Mouse (Mus musculus): Measurements from ENCODE around the gene Vmn2r102. TPM values are rescaled to one million over a fixed set of nuclear protein-coding genes. Genes with fewer than 3 reads are reported as not detected.

The Vmn2r102 gene
- polyA plus RNA-seq (2012; fragmentation: generic; extraction: Trizol), result not detected
- long read RNA-seq, experiment 1, result 0 reads
- long read RNA-seq, experiment 2, result 0 reads

- Histone ChIP-seq H3K27me3 (ENCODE audit: control insufficient read depth, insufficient read depth, insufficient read length) (no peaks in the 10 kb centered on the region), H3K4me3 (ENCODE audit: insufficient read depth, poor library complexity, severe bottlenecking) (no peak within 1 kb of the TSS), H3K79me2 (ENCODE audit: control insufficient read depth, insufficient read depth) (no peaks in the 10 kb centered on the region), H3K36me3 (ENCODE audit: control insufficient read depth, insufficient read depth) (no peaks in the 10 kb centered on the region), H3ac (ENCODE audit: control insufficient read depth, insufficient read length, low read depth) (no peak within 1 kb of the TSS), H3K79me3 (ENCODE audit: low read depth) (no peaks in the 10 kb centered on the region)
- TF ChIP-seq MYOG (IDR thresholded peaks at IDR 0.05; ENCODE audit: control insufficient read depth, extremely low read depth, insufficient read length) (no peak), CEBPB (IDR thresholded peaks at IDR 0.05; ENCODE audit: low read depth) (no peak), MYOD1 (IDR thresholded peaks at IDR 0.05; ENCODE audit: control insufficient read depth, insufficient read length, low read depth) (no peak), USF1 (IDR thresholded peaks at IDR 0.05; ENCODE audit: low read depth) (no peak), MAX (IDR thresholded peaks at IDR 0.05) (no peak), CTCF (IDR thresholded peaks at IDR 0.05; ENCODE audit: control insufficient read depth, insufficient read depth, insufficient read length) (no peak), FOSL1 (IDR thresholded peaks at IDR 0.05; ENCODE audit: insufficient read depth, low read length, poor library complexity, severe bottlenecking) (no peak)
Measured at GRCm38 (mm10) chr17:19660028-19660427, at the start of gene Vmn2r102. Gene Vmn2r102, plus strand, starts transcription at chr17:19660328.

- TF ChIP-seq MAX (IDR thresholded peaks at IDR 0.05) (no peak), CEBPB (IDR thresholded peaks at IDR 0.05; ENCODE audit: low read depth) (no peak), MYOD1 (IDR thresholded peaks at IDR 0.05; ENCODE audit: control insufficient read depth, insufficient read length, low read depth) (no peak), FOSL1 (IDR thresholded peaks at IDR 0.05; ENCODE audit: insufficient read depth, low read length, poor library complexity, severe bottlenecking) (no peak), MYOG (IDR thresholded peaks at IDR 0.05; ENCODE audit: control insufficient read depth, extremely low read depth, insufficient read length) (no peak), USF1 (IDR thresholded peaks at IDR 0.05; ENCODE audit: low read depth) (no peak)
- no peaks in the 10 kb centered on the region for H3K27me3 ChIP-seq (ENCODE audit: control insufficient read depth, insufficient read depth, insufficient read length)
- H3ac ChIP-seq (ENCODE audit: control insufficient read depth, insufficient read length, low read depth), result no peak overlapping the region
- H3K4me3 ChIP-seq (ENCODE audit: insufficient read depth, poor library complexity, severe bottlenecking), result no peak overlapping the region
- no peaks in the 10 kb centered on the region for H3K36me3 ChIP-seq (ENCODE audit: control insufficient read depth, insufficient read depth)
- no peaks in the 10 kb centered on the region for H3K79me3 ChIP-seq (ENCODE audit: low read depth)
- H3K79me2 ChIP-seq (ENCODE audit: control insufficient read depth, insufficient read depth), result no peaks in the 10 kb centered on the region
Measured at GRCm38 (mm10) chr17:19629328-19629727, 30.8 kb upstream of the Vmn2r102 start.

GRCm38 (mm10) chr17:19658447-19658846 lies 1.7 kb upstream of the Vmn2r102 start:
- H3ac ChIP-seq (ENCODE audit: control insufficient read depth, insufficient read length, low read depth), result no peak overlapping the region
- H3K79me2 ChIP-seq (ENCODE audit: control insufficient read depth, insufficient read depth), result no peaks in the 10 kb centered on the region
- TF ChIP-seq MYOD1 (IDR thresholded peaks at IDR 0.05; ENCODE audit: control insufficient read depth, insufficient read length, low read depth) (no peak), MYOG (IDR thresholded peaks at IDR 0.05; ENCODE audit: control insufficient read depth, extremely low read depth, insufficient read length) (no peak), CEBPB (IDR thresholded peaks at IDR 0.05; ENCODE audit: low read depth) (no peak), USF1 (IDR thresholded peaks at IDR 0.05; ENCODE audit: low read depth) (no peak), MAX (IDR thresholded peaks at IDR 0.05) (no peak), FOSL1 (IDR thresholded peaks at IDR 0.05; ENCODE audit: insufficient read depth, low read length, poor library complexity, severe bottlenecking) (no peak), CTCF (IDR thresholded peaks at IDR 0.05; ENCODE audit: control insufficient read depth, insufficient read depth, insufficient read length) (no peak)
- H3K27me3 ChIP-seq (ENCODE audit: control insufficient read depth, insufficient read depth, insufficient read length), result no peaks in the 10 kb centered on the region
- H3K4me3 ChIP-seq (ENCODE audit: insufficient read depth, poor library complexity, severe bottlenecking), result no peak overlapping the region
- H3K79me3 ChIP-seq (ENCODE audit: low read depth), result no peaks in the 10 kb centered on the region
- no peaks in the 10 kb centered on the region for H3K36me3 ChIP-seq (ENCODE audit: control insufficient read depth, insufficient read depth)

GRCm38 (mm10) chr17:19692062-19692461 lies 31.9 kb downstream of the Vmn2r102 start:
- Histone ChIP-seq H3K79me3 (ENCODE audit: low read depth) (no peaks in the 10 kb centered on the region), H3K4me3 (ENCODE audit: insufficient read depth, poor library complexity, severe bottlenecking) (no peak overlapping the region), H3K79me2 (ENCODE audit: control insufficient read depth, insufficient read depth) (no peaks in the 10 kb centered on the region), H3K36me3 (ENCODE audit: control insufficient read depth, insufficient read depth) (no peaks in the 10 kb centered on the region), H3K27me3 (ENCODE audit: control insufficient read depth, insufficient read depth, insufficient read length) (no peaks in the 10 kb centered on the region), H3ac (ENCODE audit: control insufficient read depth, insufficient read length, low read depth) (no peak overlapping the region)
- TF ChIP-seq MAX (IDR thresholded peaks at IDR 0.05), result no peak
- no peak for TF ChIP-seq CTCF (IDR thresholded peaks at IDR 0.05; ENCODE audit: control insufficient read depth, insufficient read depth, insufficient read length)
- TF ChIP-seq MYOG (IDR thresholded peaks at IDR 0.05; ENCODE audit: control insufficient read depth, extremely low read depth, insufficient read length), result no peak
- no peak for TF ChIP-seq MYOD1 (IDR thresholded peaks at IDR 0.05; ENCODE audit: control insufficient read depth, insufficient read length, low read depth)
- TF ChIP-seq CEBPB (IDR thresholded peaks at IDR 0.05; ENCODE audit: low read depth), result no peak
- no peak for TF ChIP-seq USF1 (IDR thresholded peaks at IDR 0.05; ENCODE audit: low read depth)
- TF ChIP-seq FOSL1 (IDR thresholded peaks at IDR 0.05; ENCODE audit: insufficient read depth, low read length, poor library complexity, severe bottlenecking), result no peak

Other genes with a start within 250 kb of the Vmn2r102 start
- not detected for gene Vmn2r100, start 155.6 kb upstream of the Vmn2r102 start, polyA plus RNA-seq (2012; fragmentation: generic; extraction: Trizol)
- not detected for gene Vmn2r101, start 83.1 kb upstream of the Vmn2r102 start, polyA plus RNA-seq (2012; fragmentation: generic; extraction: Trizol)
- not detected for gene Vmn2r103, start 113.0 kb downstream of the Vmn2r102 start, polyA plus RNA-seq (2012; fragmentation: generic; extraction: Trizol)

Data from C2C12 (cell line).